Mouse (Mus musculus) embryonic fibroblast, embryonic 13.5 days (primary cell): ENCODE results near the gene Six1. TPM values are rescaled to one million over a fixed set of nuclear protein-coding genes. Genes with fewer than 3 reads are reported as not detected.
A peak's percentile ranks its signal among the peaks of the same experiment; 100 is the strongest.
"Not testable (repeated sequence)": the region's sequence is repeated elsewhere in the genome, so short reads cannot be mapped to it uniquely, and the experiment has no call there.

ENCODE experiments used
- H3K27ac ChIP-seq: 2 replicates; pipeline ENCODE4 v1.5.1; 2012; ENCODE audit warnings: low read length, control low read depth, inconsistent platforms; ENCODE audit not compliant: insufficient read depth
- H3K4me1 ChIP-seq: 2 replicates; pipeline ENCODE4 v1.6.1; 2011; ENCODE audit warnings: low read length; ENCODE audit not compliant: control insufficient read depth, insufficient read depth
- H3K4me3 ChIP-seq: 2 replicates; pipeline ENCODE4 v1.5.1; 2011; ENCODE audit warnings: mild to moderate bottlenecking, control low read depth, low read length; ENCODE audit not compliant: insufficient read depth
- CTCF ChIP-seq: IDR thresholded peaks from 2 replicates; pipeline ENCODE4 v1.5.1; 2011; ENCODE audit warnings: mild to moderate bottlenecking, control low read depth, low read length, moderate library complexity, borderline replicate concordance; ENCODE audit not compliant: insufficient read depth
- POLR2A ChIP-seq: IDR thresholded peaks from 2 replicates; pipeline ENCODE4 v1.6.1; 2011; ENCODE audit warnings: low read depth, mild to moderate bottlenecking, control low read depth, low read length, moderate library complexity
- polyA plus RNA-seq: library from polyadenylated mRNA; stranded (reverse); fragments of >200 nt; gene quantifications from 2 replicates; pipeline ENCODE4 v1.2.4, GENCODE M21; 2011; ENCODE audit warnings: low read depth; ENCODE audit not compliant: missing spikeins, insufficient read length

Gene Six1
- 17.4 and 31.3 TPM in 2 replicates for polyA plus RNA-seq

- peak within 1 kb of the TSS; percentile 62 for H3K4me3 ChIP-seq
- peak within 1 kb of the TSS; percentile 62 for H3K27ac ChIP-seq
- peak; percentile 66; the same call in 1 of the 2 replicates for TF ChIP-seq CTCF
- TF ChIP-seq POLR2A, result peak; percentile 78
- H3K4me1 ChIP-seq, result no peaks in the 10 kb centered on the region; the same call in 1 of the 2 replicates
Observed at GRCm38 (mm10) chr12:73053668-73054241, at the start of gene Six1. Six1 (minus strand) TSS chr12:73053887.

- TF ChIP-seq CTCF, result no peak
- no peak for TF ChIP-seq POLR2A
- Histone ChIP-seq H3K27ac (no peak overlapping the region), H3K4me1 (no peaks in the 10 kb centered on the region), H3K4me3 (no peak overlapping the region)
Observed at GRCm38 (mm10) chr12:73098593-73098992, 44.9 kb upstream of the Six1 start.

- not testable (repeated sequence) for H3K4me3 ChIP-seq, H3K4me1 ChIP-seq, H3K27ac ChIP-seq
Observed at GRCm38 (mm10) chr12:73096177-73096576, 42.5 kb upstream of the Six1 start.

GRCm38 (mm10) chr12:73094605-73095004 lies 40.9 kb upstream of the Six1 start:
- Histone ChIP-seq H3K27ac (no peak overlapping the region), H3K4me1 (no peaks in the 10 kb centered on the region)
- TF ChIP-seq POLR2A (no peak), CTCF (no peak)

GRCm38 (mm10) chr12:73094189-73094588 lies 40.5 kb upstream of the Six1 start:
- no peak overlapping the region for H3K4me3 ChIP-seq
- TF ChIP-seq POLR2A, result no peak
- TF ChIP-seq CTCF, result no peak
- H3K27ac ChIP-seq, result no peak overlapping the region
- no peaks in the 10 kb centered on the region for H3K4me1 ChIP-seq

More at GRCm38 (mm10) chr12:73094605-73095004, 40.9 kb upstream of the Six1 start:
- H3K4me3 ChIP-seq, result no peak overlapping the region

- Histone ChIP-seq H3K4me3 (no peak overlapping the region), H3K27ac (no peak overlapping the region), H3K4me1 (peaks cover 2% of the 10 kb centered on the region; the same call in 1 of the 2 replicates)
- TF ChIP-seq POLR2A (no peak), CTCF (no peak)
Observed at GRCm38 (mm10) chr12:73090672-73091335, 37.1 kb upstream of the Six1 start.

GRCm38 (mm10) chr12:73088911-73089310 lies 35.2 kb upstream of the Six1 start:
- H3K4me1 ChIP-seq, result peaks cover 2% of the 10 kb centered on the region; the same call in 1 of the 2 replicates
- TF ChIP-seq POLR2A (no peak), CTCF (no peak)
- H3K4me3 ChIP-seq, result no peak overlapping the region
- peak overlapping the region; percentile 16; the same call in 1 of the 2 replicates for H3K27ac ChIP-seq

- Histone ChIP-seq H3K4me3 (no peak overlapping the region), H3K27ac (peak overlapping the region; percentile 16; the same call in 1 of the 2 replicates), H3K4me1 (peaks cover 2% of the 10 kb centered on the region; the same call in 1 of the 2 replicates)
- TF ChIP-seq POLR2A (no peak), CTCF (no peak)
Observed at GRCm38 (mm10) chr12:73088500-73088899, 34.8 kb upstream of the Six1 start.

- H3K4me3 ChIP-seq, result no peak overlapping the region
- peaks cover 2% of the 10 kb centered on the region; the same call in 1 of the 2 replicates for H3K4me1 ChIP-seq
- no peak overlapping the region for H3K27ac ChIP-seq
- TF ChIP-seq POLR2A, result no peak
- TF ChIP-seq CTCF, result no peak
Observed at GRCm38 (mm10) chr12:73087086-73087485, 33.4 kb upstream of the Six1 start.

GRCm38 (mm10) chr12:73085739-73086630 lies 32.3 kb upstream of the Six1 start:
- Histone ChIP-seq H3K27ac (no peak overlapping the region), H3K4me3 (no peak overlapping the region), H3K4me1 (peaks cover 2% of the 10 kb centered on the region; the same call in 1 of the 2 replicates)
- TF ChIP-seq CTCF, result no peak
- TF ChIP-seq POLR2A, result no peak
